Mouse (Mus musculus): ENCODE measurements around the gene Blvrb.

- TF ChIP-seq CTCF (IDR thresholded peaks at IDR 0.05; ENCODE audit: insufficient read depth, low read depth, low read length) = no peak
- TF ChIP-seq POLR2A (IDR thresholded peaks at IDR 0.05; ENCODE audit: insufficient read depth, low read depth, low read length) = no peak
Observed at GRCm38 (mm10) chr7:27486102-27486769, 38.5 kb downstream of the Blvrb start.

Data from olfactory bulb, adult 2 months (tissue).